Mouse (Mus musculus): ENCODE measurements around the gene Borcs7.

Gene Borcs7

GRCm38 (mm10) chr19:46689460-46690372 lies at the start of gene Borcs7:
TSS of gene Borcs7 (plus strand) at chr19:46689906.
- CTCF ChIA-PET: interaction anchor here in 3 of 4 experiments (0.7 to 0.8 kb wide), 3 partner anchors 9 to 254 kb away, joined by 3 to 4 read pairs (median 3); no protein-coding TSS in a partner anchor
- POLR2A ChIA-PET: interaction anchor here (0.8 to 1.8 kb wide), 25 partner anchors 9 to 537 kb away, joined by 3 to 13 read pairs (median 3); partner anchors contain the start of genes As3mt (in 2 of the 4), Cyp17a1 (in 1 of the 4) and Wbp1l (in 1 of the 4)

- ChIA-PET POLR2A (interaction anchor here in 3 of 4 experiments (1.2 to 2.7 kb wide), 10 partner anchors 8 to 42 kb away, joined by 3 to 16 read pairs (median 6); partner anchors contain the start of gene Wbp1l (in 1 of the 3)), CTCF (interaction anchor here in 1 of 4 experiments (1.1 to 1.5 kb wide), 2 partner anchors 17 to 53 kb away, joined by 4 read pairs; no protein-coding TSS in a partner anchor)
Observed at GRCm38 (mm10) chr19:46640780-46641179, 48.9 kb upstream of the Borcs7 start.

- ChIA-PET POLR2A (interaction anchor here in 3 of 4 experiments (0.5 to 2.7 kb wide), 22 partner anchors 8 to 54 kb away, joined by 3 to 16 read pairs (median 4); partner anchors contain the start of gene Wbp1l (in 1 of the 3)), CTCF (interaction anchor here in 3 of 4 experiments (0.6 to 2.0 kb wide), 11 partner anchors 9 to 554 kb away, joined by 3 to 9 read pairs (median 4); no protein-coding TSS in a partner anchor)
Observed at GRCm38 (mm10) chr19:46641420-46642085, 48.2 kb upstream of the Borcs7 start.

GRCm38 (mm10) chr19:46642136-46642753 lies 47.5 kb upstream of the Borcs7 start:
- ChIA-PET POLR2A (interaction anchor here in 3 of 4 experiments (0.6 to 2.7 kb wide), 22 partner anchors 9 to 143 kb away, joined by 3 to 16 read pairs (median 4); partner anchors contain the start of gene Wbp1l (in 1 of the 3)), CTCF (interaction anchor here in 3 of 4 experiments (0.5 to 2.0 kb wide), 11 partner anchors 10 to 234 kb away, joined by 3 to 9 read pairs (median 4); no protein-coding TSS in a partner anchor)

- ChIA-PET POLR2A (interaction anchor here in 2 of 4 experiments (0.6 to 2.7 kb wide), 5 partner anchors 11 to 226 kb away, joined by 4 to 17 read pairs (median 8); no protein-coding TSS in a partner anchor), CTCF (interaction anchor here in 2 of 4 experiments (0.5 to 2.0 kb wide), 5 partner anchors 36 to 336 kb away, joined by 3 to 8 read pairs (median 3); no protein-coding TSS in a partner anchor)
Observed at GRCm38 (mm10) chr19:46643236-46643635, 46.5 kb upstream of the Borcs7 start.

- POLR2A ChIA-PET: interaction anchor here in 3 of 4 experiments (0.6 to 2.5 kb wide), 17 partner anchors 10 to 268 kb away, joined by 3 to 18 read pairs (median 4); partner anchors contain the start of gene Wbp1l (in 1 of the 3)
- CTCF ChIA-PET: interaction anchor here in 3 of 4 experiments (0.5 to 2.3 kb wide), 8 partner anchors 13 to 209 kb away, joined by 3 to 11 read pairs (median 4); no protein-coding TSS in a partner anchor
Observed at GRCm38 (mm10) chr19:46644343-46644792, 45.3 kb upstream of the Borcs7 start.

GRCm38 (mm10) chr19:46644793-46645602 lies 44.7 kb upstream of the Borcs7 start:
- ChIA-PET POLR2A (interaction anchor here in 3 of 4 experiments (0.6 to 2.5 kb wide), 24 partner anchors 9 to 267 kb away, joined by 3 to 18 read pairs (median 4); partner anchors contain the start of genes Arl3 (in 1 of the 3), Sfxn2 (in 1 of the 3) and Wbp1l (in 1 of the 3)), CTCF (interaction anchor here in 3 of 4 experiments (0.5 to 2.3 kb wide), 12 partner anchors 12 to 248 kb away, joined by 3 to 11 read pairs (median 4); partner anchors contain the start of gene Sufu (in 1 of the 3))

- CTCF ChIA-PET: interaction anchor here in 2 of 4 experiments (1.1 to 2.3 kb wide), 3 partner anchors 9 to 250 kb away, joined by 3 to 11 read pairs (median 4); partner anchors contain the start of gene Sufu (in 1 of the 2)
Observed at GRCm38 (mm10) chr19:46646041-46646481, 43.6 kb upstream of the Borcs7 start.

GRCm38 (mm10) chr19:46647254-46647653 lies 42.5 kb upstream of the Borcs7 start:
- CTCF ChIA-PET: interaction anchor here in 1 of 4 experiments (1.2 kb wide), 1 partner anchor 251 kb away, joined by 4 read pairs; the partner anchor contains the start of gene Sufu
- POLR2A ChIA-PET: interaction anchor here in 1 of 4 experiments (1.5 kb wide), 1 partner anchor 146 kb away, joined by 4 read pairs; no protein-coding TSS in a partner anchor

More at GRCm38 (mm10) chr19:46646041-46646481, 43.6 kb upstream of the Borcs7 start:
- POLR2A ChIA-PET: interaction anchor here in 3 of 4 experiments (0.6 to 2.5 kb wide), 9 partner anchors 8 to 145 kb away, joined by 3 to 17 read pairs (median 5); partner anchors contain the start of gene Wbp1l (in 1 of the 3)

- POLR2A ChIA-PET: no interaction called here
- CTCF ChIA-PET: no interaction called here
Observed at GRCm38 (mm10) chr19:46647850-46648249, 41.9 kb upstream of the Borcs7 start.

GRCm38 (mm10) chr19:46648565-46648964 lies 41.1 kb upstream of the Borcs7 start:
- POLR2A ChIA-PET: interaction anchor here in 2 of 4 experiments (0.6 to 1.2 kb wide), 3 partner anchors 27 to 153 kb away, joined by 3 to 4 read pairs (median 3); no protein-coding TSS in a partner anchor
- CTCF ChIA-PET: no interaction called here

- CTCF ChIA-PET: interaction anchor here in 2 of 4 experiments (0.8 to 1.2 kb wide), 3 partner anchors 11 to 124 kb away, joined by 3 to 5 read pairs (median 3); no protein-coding TSS in a partner anchor
Observed at GRCm38 (mm10) chr19:46653188-46653587, 36.5 kb upstream of the Borcs7 start.

GRCm38 (mm10) chr19:46653616-46654235 lies 36.0 kb upstream of the Borcs7 start:
- CTCF ChIA-PET: interaction anchor here in 3 of 4 experiments (0.8 to 1.2 kb wide), 5 partner anchors 11 to 124 kb away, joined by 3 to 5 read pairs (median 3); no protein-coding TSS in a partner anchor
- POLR2A ChIA-PET: interaction anchor here in 3 of 4 experiments (0.6 to 2.9 kb wide), 11 partner anchors 9 to 328 kb away, joined by 3 to 18 read pairs (median 3); partner anchors contain the start of gene Cnnm2 (in 1 of the 3)

More at GRCm38 (mm10) chr19:46653188-46653587, 36.5 kb upstream of the Borcs7 start:
- POLR2A ChIA-PET: interaction anchor here in 2 of 4 experiments (0.6 to 2.9 kb wide), 6 partner anchors 8 to 328 kb away, joined by 3 to 18 read pairs (median 4); no protein-coding TSS in a partner anchor

- ChIA-PET CTCF (interaction anchor here in 1 of 4 experiments (1.5 kb wide), 1 partner anchor 9 kb away, joined by 3 read pairs; no protein-coding TSS in a partner anchor), POLR2A (interaction anchor here in 2 of 4 experiments (1.0 to 2.9 kb wide), 3 partner anchors 11 to 145 kb away, joined by 3 to 18 read pairs (median 17); no protein-coding TSS in a partner anchor)
Observed at GRCm38 (mm10) chr19:46655626-46656025, 34.1 kb upstream of the Borcs7 start.
